Mouse (Mus musculus) large intestine, adult 2 months (tissue): Measurements from ENCODE around the gene Paqr5. TPM values are rescaled to one million over a fixed set of nuclear protein-coding genes. Genes with fewer than 3 reads are reported as not detected.

Experiments
- DNase-seq: peaks from one replicate; pipeline ENCODE4 v3.0.0-alpha.2; 2012; ENCODE audit warnings: low read depth, low spot score
- WGBS: fragments of 180-500 bp; shearing (Covaris S2); methylation state at CpG from one replicate; pipeline ENCODE4 v1.1.7; 2018; 5-methylcytosine and 5-hydroxymethylcytosine counted together
- polyA plus RNA-seq: library from polyadenylated mRNA; depleted of rRNA; stranded (reverse); fragments of >200 nt; gene quantifications from 2 replicates; pipeline ENCODE4 v1.2.3, GENCODE M21; 2012; rRNA removed

The Paqr5 gene
- 7.5 and 28.3 TPM in 2 replicates for polyA plus RNA-seq

GRCm38 (mm10) chr9:62026600-62026999 lies at the start of gene Paqr5:
Gene Paqr5 (minus strand): TSS chr9:62026856.
- DNase-seq: no peak
- under 1% methylated on average over 32 of the region's 32 CpGs for WGBS

GRCm38 (mm10) chr9:62062234-62062633 lies 35.6 kb upstream of the Paqr5 start:
- DNase-seq: no peak
- 76% methylated on average over 3 of the region's 3 CpGs for WGBS

DNA sequence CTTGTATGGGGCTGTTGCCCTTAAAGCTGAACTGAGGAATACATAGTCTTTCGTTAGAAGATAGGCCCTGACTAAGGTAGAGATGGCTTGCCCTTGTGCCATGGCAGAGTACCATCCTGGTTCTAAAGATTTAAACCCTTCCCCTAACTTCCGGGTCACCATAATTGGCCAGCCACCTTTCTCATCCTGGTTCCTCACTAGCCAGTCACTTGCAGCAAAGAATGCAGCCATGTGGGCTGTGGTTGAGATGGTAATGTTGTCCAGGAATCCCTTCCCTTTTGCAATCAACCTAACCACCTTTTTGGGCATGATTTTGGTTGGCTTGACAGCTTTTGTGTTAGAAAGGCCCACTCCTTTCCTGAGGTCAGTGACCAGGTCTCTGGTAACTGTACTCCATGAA lies 33.8 kb upstream of the Paqr5 start:
- WGBS: 95% methylated on average over 2 of the region's 2 CpGs
- no peak for DNase-seq

- DNase-seq: no peak
- 90% methylated on average over 11 of the region's 11 CpGs for WGBS
Measured at GRCm38 (mm10) chr9:62059941-62060340, 33.3 kb upstream of the Paqr5 start.

- WGBS: 71% methylated on average over 7 of the region's 7 CpGs
- DNase-seq: no peak
Measured at GRCm38 (mm10) chr9:62057881-62058506, 31.3 kb upstream of the Paqr5 start.

- WGBS: 94% methylated on average over 2 of the region's 2 CpGs
- DNase-seq: no peak
Measured at GRCm38 (mm10) chr9:62056206-62056605, 29.6 kb upstream of the Paqr5 start.

DNA sequence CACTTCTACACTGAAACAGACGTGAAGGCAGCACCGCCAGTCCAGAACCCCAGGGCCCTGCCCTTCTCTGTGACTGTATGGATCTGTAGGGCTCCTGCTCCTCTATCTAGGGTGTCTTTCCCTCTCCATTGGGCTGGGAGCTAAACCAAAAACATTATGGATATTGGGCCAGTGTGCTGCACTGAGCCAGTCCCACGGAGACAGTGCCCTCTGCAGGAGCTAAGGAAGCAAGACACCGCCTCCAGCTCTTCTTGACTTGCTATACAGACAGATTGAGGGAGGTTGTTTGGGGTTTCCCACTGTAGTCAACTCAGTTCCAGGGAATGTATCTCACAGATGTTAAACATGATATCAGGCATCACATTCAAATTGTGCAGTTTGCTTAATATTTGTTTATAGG lies 24.1 kb upstream of the Paqr5 start:
- 59% methylated on average over 4 of the region's 4 CpGs for WGBS
- no peak for DNase-seq

- 71% methylated on average over 8 of the region's 8 CpGs for WGBS
- no peak for DNase-seq
Measured at GRCm38 (mm10) chr9:62049166-62049565, 22.5 kb upstream of the Paqr5 start.

GRCm38 (mm10) chr9:62042167-62042566 lies 15.5 kb upstream of the Paqr5 start:
- no peak for DNase-seq
- WGBS: 84% methylated on average over 3 of the region's 3 CpGs

- WGBS: 7% methylated on average over 20 of the region's 20 CpGs
- DNase-seq: no peak
Measured at GRCm38 (mm10) chr9:62040008-62040608, 13.5 kb upstream of the Paqr5 start.

GRCm38 (mm10) chr9:62035806-62036205 lies 9.2 kb upstream of the Paqr5 start:
- DNase-seq: no peak

DNA sequence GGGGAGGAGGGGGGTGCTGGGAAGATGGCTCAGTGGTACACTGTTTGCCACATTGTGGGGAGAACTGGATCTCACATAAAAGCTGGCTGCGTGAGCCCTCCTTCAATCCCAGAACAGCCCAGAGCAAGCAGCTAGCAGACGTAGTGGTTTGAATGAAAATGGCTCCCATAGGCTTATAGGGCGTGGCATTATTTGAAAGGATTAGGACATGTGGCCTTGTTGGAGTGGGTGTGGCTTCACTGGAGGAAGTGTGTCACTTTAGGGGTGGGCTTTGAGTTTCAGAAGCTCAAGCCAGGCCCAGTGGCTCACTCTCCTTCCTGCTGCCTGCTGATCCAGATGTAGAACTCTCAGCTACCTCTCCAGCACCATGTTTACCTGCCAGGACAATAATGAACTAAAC lies 5.5 kb upstream of the Paqr5 start:
- DNase-seq: no peak
- WGBS: 96% methylated on average over 3 of the region's 3 CpGs

More at GRCm38 (mm10) chr9:62035806-62036205, 9.2 kb upstream of the Paqr5 start:
- 97% methylated on average over 1 of the region's 1 CpGs for WGBS

DNA sequence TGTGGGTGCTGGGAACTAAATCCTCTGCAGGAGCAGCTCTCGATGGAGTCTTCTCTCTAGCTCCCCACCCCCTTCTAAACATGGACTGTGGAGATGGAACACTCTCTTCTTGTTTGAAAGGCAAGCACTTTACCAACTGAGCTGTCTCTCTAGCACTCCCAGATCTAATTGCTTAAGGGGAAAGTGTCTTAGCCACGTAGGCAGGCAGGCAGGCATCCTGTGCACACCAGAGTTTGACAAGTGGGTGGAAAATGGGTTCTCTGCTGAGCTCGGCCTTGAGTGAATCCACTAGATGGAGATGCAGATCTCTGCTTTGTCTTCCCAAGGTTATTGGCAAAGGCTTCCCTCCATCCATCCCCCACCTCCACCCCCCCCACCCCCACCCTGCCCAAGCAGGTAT lies 1.4 kb upstream of the Paqr5 start:
- 80% methylated on average over 3 of the region's 3 CpGs for WGBS

DNA sequence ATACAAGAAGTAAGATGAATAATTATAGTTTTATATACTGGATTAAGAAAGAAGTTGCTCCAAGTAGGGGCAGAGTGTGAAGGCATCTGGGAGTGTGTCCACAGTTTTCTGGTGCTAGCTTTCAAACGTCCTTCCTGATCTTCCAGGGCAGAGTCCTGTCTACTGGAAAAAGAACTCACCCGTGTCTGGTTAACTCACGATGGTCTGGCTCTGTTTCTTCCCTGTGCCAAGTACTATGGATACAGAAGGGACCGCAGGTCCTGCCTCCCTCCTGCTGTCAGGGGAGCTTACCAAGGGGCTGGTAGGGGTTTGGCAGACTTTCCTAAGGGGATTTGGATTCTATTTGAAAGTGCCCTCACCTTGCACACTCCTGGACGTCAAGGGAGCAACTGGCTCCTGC lies 1.6 kb downstream of the Paqr5 start:
- DNase-seq: no peak
- 27% methylated on average over 5 of the region's 5 CpGs for WGBS

More for the DNA sequence above, 1.4 kb upstream of the Paqr5 start:
- DNase-seq: no peak

GRCm38 (mm10) chr9:62023879-62024278 lies 2.8 kb downstream of the Paqr5 start:
- no peak for DNase-seq
- 45% methylated on average over 4 of the region's 4 CpGs for WGBS

DNA sequence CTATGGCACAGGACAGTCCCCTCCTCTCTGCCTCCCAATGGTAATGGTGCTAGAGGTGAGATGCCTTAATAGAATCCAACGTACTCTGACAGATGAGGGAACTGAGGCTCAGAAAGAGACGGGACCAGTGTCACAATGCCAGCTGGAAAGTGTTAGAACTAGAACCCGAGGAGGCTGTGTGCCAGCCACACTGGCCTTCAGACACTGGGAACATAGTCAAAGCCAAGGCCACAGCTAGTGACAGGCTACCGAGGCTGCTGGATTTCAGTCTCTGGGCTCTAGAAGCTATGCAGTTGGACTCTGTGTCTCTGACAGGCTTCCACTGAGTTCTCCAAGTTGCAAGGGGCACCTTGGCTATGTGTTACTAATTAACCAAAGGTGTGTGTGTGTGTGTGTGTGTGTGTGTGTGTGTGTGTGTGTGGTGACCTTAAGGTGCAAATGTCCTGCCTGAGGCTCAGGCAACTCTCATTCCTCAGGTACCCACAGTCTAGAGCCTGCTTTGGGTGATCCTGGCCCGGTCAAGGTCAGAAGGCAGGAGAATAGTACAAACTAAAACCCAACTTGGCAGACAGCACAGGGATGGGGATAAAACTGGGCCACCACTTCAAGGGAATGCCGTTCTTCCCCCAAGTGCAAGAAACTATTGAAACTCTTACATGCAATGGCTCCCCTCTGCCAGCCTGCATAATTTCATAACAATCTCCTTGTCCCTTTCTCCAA lies 3.5 kb downstream of the Paqr5 start:
- no peak for DNase-seq
- WGBS: 38% methylated on average over 6 of the region's 6 CpGs

DNA sequence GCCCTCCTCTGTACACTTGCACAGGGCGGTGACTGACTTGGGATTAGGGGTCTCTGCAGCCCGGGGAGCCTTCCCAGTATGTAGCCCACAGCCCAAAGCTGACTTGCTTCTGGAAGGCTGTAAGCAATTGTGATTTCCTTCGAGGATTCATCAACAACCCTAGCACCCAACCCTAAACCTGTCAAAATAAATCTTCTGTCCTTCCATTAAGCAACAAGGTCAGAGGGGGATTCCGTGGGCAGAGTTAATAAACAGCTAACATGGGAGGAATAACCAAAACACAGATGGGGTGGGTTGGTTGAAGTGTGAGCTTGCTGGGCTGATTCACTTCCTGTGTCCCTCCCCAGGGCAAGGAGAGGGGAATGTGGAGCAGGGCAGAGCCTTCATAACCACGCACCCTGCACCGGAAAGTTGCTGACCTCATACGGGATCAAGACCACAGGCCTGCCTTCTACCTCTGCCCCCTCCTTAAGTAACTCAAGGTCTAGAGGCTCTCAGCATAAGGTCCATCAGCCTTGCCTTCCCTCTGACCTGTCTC lies 5.0 kb downstream of the Paqr5 start:
- DNase-seq: no peak
- 22% methylated on average over 7 of the region's 7 CpGs for WGBS

DNA sequence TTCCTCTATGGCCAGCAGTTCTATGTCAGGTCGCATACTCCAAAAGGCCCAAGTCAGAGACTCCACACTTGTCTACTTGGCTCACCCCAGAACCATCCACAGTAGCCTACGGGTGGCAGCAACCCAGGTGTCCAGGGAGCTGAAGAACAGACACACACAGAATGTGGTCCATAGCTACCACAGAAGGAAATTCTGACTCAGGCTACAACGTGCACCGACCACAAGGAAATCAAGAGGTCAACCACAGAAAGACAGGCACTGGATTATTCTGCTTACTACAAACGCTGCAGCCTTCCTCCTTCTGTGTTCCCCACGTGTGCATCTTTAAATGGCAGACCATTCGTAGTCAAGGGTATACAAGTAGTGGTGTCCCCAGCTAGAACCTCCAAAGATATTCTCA lies 6.4 kb downstream of the Paqr5 start:
- DNase-seq: no peak

GRCm38 (mm10) chr9:62018229-62019093 lies 8.2 kb downstream of the Paqr5 start:
- WGBS: 30% methylated on average over 14 of the region's 14 CpGs
- no peak for DNase-seq

More for the DNA sequence above, 6.4 kb downstream of the Paqr5 start:
- 77% methylated on average over 7 of the region's 7 CpGs for WGBS

- WGBS: 62% methylated on average over 6 of the region's 6 CpGs
- DNase-seq: no peak
Measured at GRCm38 (mm10) chr9:62017329-62017728, 9.3 kb downstream of the Paqr5 start.
